Mouse (Mus musculus): ENCODE measurements at regions not wholly inside any gene's neighbourhood (a gene's known extent, or its start where the extent isn't known, plus 50 kb on each side); places are given as distances from the start of the nearest gene placed in this dataset.

DNA sequence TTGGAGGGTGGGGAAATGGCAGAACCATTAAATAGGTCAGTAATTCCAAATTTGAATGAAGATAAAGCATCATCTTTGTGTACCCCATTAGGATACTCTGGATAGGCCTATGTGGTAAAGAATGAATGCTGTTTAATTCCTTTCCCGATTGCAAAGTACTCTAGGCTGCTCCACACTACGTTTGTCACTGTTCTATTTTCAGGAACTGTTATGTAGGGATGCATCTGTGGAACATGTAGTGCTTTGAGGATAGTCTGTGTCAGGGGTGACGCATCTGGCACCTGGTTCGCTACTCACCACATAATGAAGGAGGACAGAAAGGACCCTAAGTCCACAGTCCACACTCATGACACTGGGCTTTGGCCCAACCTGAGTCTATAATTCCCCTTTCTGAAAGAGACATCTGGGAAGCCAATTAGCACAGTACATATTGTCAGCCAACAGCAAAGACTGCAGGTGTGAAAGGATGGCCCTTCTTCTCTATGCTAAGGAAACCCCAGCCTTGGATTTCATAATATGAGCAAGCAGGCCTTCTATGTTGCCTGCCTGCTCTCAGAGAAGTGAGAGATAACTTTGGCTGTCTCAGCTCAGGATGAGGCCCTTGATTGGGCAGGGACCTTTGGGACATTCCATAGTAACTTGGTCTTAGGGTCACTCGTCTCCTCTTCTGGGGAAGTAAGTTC is 230.4 kb upstream of the Marcks start:
- no peak for DNase-seq

DNA sequence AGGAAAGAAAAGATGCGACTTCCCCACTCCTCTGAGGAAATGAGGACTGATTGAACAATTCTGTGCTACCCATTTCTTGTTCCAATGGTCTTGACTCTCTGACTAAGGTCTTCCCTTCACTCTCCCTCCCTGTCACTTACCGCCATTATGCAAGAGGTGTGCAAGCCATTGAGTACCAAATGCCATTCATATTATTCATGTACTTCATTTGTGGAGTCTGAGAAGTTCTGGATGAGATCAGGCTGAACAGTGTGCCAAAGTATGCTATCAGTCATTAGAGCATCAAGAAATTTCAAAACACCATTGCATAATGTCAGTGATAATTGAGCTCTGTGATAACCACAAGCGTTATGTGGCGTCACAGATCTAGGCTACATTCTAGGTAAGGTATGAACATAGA is 229.1 kb upstream of the Marcks start:
- DNase-seq = no peak

- DNase-seq = no peak
These were observed 225.8 kb upstream of the Marcks start for GRCm38 (mm10) chr10:37364506-37364905.

DNA sequence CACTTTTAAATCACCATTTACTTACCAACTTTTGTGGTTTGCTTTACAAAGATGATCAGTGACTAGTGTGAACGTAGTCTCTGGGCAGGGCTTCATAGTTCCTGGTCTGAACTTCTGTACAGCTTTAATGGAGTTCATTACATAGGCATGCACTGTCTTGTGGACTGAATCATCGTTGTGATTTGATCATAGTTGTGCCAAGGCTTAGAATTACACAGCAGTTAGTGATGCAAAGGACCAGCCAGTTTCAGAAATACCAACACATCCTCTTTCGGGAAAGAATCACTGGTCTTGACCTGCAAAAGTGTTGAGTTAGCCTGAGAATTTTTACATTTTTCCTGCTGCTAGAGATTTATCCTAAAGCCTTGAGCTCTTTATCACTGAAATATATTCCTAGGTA is 222.3 kb upstream of the Marcks start:
- no peak for DNase-seq

GRCm38 (mm10) chr10:37358900-37359299 is 220.2 kb upstream of the Marcks start:
- no peak for DNase-seq

DNA sequence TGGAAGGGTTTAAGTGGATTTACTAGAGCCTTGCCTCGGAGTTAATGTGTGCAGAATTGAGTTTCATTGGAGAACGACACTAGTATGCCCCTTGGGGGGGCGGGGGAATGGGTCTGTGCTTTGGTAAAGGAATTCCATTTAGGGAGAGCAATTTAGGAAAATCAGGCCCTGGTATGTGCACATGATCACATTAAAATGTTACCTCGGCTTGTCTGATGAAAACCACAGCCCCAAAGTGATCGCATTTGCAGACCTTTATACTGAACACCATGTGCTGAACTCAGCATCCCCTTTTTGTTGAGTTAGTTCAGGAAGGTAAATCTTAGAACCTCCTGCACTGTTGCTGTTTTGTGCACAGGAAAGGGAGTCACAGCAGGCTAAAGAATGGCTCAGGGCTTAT is 219.6 kb upstream of the Marcks start:
- no peak for DNase-seq

- peak in 1 of 2 experiments; percentile 60 for DNase-seq
These were observed 218.8 kb upstream of the Marcks start for GRCm38 (mm10) chr10:37357304-37358060.

DNA sequence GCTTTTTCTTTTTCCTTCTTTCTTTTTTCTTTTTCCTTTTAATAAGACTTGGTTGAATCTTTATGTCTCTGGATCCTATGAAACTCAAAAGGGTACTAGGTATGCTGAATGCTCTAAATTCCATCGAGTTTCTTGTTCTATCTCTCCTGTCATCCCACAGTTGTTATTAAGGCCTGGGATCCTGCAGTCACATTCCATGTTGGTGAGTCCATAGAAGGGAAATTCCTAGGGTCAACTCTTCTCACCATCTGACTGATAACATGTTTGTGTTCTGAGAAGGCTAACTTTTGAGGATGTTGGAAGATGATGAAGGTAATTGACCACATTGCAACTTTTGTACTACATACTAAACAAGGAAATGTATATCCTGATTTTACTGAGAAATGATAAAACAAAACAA is 210.5 kb upstream of the Marcks start:
- no peak for DNase-seq

DNA sequence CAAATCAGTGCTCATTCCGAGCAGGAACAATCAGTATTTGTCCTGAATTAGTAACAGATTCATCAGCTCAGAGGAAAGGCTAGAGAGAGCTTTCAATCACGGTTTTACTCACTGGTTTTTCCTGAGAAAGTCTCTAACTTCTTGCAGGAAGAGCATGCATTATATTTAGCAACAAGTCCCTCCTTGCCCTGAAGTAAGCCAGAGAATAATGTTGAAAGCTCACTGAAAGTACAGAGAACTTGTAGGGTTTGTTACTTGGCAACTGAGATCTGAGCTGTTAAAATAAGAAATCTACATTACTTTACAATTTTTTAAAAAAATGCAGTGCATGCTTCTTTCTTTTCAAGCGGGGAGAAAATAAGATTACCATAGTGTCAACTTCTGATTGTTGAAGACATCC is 209.7 kb upstream of the Marcks start:
- DNase-seq = no peak

DNA sequence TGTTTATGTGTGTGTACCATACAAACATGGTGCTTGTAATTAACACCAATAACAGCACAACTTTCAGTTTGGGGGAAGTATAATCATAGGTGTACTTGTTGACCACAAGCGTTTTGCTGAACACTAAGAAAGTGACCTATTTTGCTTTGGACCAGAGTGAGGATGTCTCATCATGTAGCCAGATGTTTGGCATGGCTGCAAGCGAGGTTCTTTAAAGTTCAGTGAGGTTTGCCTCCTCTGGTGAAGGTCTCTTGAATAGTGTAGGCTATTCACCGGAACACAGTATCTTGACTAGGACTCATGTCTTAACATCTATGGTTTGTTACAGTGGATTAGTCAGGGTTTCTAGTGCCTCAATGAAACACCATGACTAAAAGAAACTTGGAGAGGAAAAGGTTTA is 208.9 kb upstream of the Marcks start:
- DNase-seq = no peak

DNA sequence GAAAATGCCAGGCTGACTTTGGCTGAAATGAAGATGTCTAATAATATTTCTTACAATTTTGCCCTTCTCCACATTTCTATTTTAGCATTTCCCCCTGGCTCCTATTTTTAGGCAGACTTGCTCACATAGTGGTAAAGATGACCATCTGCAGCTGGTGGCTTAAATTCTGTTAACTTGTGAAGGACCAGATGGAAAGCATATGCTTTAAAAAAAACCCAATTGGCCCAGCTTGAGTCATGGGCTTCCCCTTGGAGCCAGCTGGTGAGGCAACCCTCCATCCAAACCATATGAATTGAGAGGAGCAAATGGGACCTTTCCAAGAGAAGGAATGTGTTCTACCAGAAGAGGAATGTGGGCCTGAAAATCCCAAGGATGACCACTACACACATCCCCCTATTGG is 204.0 kb upstream of the Marcks start:
- peak in 1 of 2 experiments; percentile 49 for DNase-seq

- DNase-seq = no peak
These were observed 200.9 kb upstream of the Marcks start for GRCm38 (mm10) chr10:37339658-37340057.

- DNase-seq = peak in 1 of 2 experiments; percentile 19
These were observed 199.6 kb upstream of the Marcks start for GRCm38 (mm10) chr10:37338073-37338912.

GRCm38 (mm10) chr10:37337172-37337620 is 198.5 kb upstream of the Marcks start:
- DNase-seq = peak in 1 of 2 experiments; percentile 43

- no peak for DNase-seq
These were observed 196.4 kb upstream of the Marcks start for GRCm38 (mm10) chr10:37335148-37335547.

GRCm38 (mm10) chr10:37326168-37326534 is 187.4 kb upstream of the Marcks start:
- DNase-seq = no peak

GRCm38 (mm10) chr10:37325514-37326167 is 186.9 kb upstream of the Marcks start:
- no peak for DNase-seq

DNA sequence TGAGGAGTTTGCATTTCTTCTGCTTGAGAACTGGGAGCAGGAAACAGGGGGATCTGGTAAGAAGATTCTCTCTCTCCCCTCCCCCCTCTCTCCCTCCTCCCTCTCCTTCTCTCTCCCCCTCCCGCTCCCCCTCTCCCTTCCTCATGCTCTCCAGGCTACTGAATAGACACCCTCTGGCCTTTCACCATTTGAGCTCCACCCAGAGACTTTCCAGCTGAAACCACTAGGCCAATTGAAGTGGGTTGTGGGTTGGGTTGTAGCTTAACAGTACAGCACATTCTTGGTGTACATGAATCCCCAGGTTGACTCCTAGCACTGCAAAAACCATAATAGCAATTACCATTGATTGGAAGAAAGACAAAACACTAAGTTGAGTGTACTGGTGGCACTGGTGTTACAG is 185.0 kb upstream of the Marcks start:
- no peak for DNase-seq

GRCm38 (mm10) chr10:37322809-37323208 is 184.1 kb upstream of the Marcks start:
- no peak for DNase-seq

GRCm38 (mm10) chr10:37322310-37322709 is 183.6 kb upstream of the Marcks start:
- DNase-seq = no peak

GRCm38 (mm10) chr10:37321171-37321570 is 182.5 kb upstream of the Marcks start:
- DNase-seq = no peak

DNA sequence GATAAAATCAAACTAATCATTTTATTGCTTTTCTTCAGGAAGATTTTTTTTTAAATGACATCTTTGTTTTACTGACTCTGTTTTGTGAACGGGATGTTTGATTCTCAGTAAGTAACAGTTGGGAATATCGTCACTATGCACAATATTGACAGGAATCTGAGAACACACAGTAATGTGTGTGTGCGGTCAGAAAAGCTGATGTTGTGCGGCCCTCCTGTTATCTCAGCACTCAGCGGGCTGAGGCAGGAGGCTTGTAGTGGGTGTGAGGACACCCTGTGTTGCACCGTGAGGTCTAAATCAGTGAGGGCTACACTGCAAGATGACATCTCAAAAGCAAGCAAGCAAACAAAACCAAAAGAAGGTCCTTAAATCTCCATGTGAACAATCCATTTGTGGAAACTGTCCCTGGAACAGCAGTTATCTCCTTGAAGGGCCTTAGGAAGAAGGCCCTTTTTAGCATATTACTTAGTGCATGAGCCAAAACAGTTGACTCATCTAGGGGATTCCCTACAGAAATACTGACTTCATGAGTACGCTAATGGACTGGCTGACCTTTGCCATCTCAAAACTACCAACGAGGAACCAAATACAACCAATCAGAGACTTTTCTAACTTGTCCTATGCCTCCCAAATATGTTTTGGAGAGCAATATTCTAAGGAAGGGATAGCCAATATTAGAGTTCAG is 181.2 kb upstream of the Marcks start:
- no peak for DNase-seq

Data from lung, postnatal 4 days (tissue).